Mouse (Mus musculus): ENCODE data around the gene Akap10. TPM values are rescaled to one million over a fixed set of nuclear protein-coding genes. Genes with fewer than 3 reads are reported as not detected.
"Not testable (repeated sequence)": the region's sequence is repeated elsewhere in the genome, so short reads cannot be mapped to it uniquely, and the experiment has no call there.

Akap10 gene
- total RNA-seq, 2 experiments from 2014 or later: 17.2 to 19.8 TPM

- intact Hi-C loops (cut with DNase I): no loop called here
Observed at GRCm38 (mm10) chr11:61937761-61938160, 7.7 kb upstream of the Akap10 start.

GRCm38 (mm10) chr11:61930640-61931586, 861 bp upstream of the Akap10 start:
- intact Hi-C loops (cut with DNase I): no loop called here
- DNase-seq: peak; percentile 24 to 41

More at GRCm38 (mm10) chr11:61937761-61938160, 7.7 kb upstream of the Akap10 start:
- DNase-seq: no peak

GRCm38 (mm10) chr11:61929323-61930097, 542 bp downstream of the Akap10 start:
- intact Hi-C loops (cut with DNase I): loop anchor here (5.0 kb wide), 1 partner anchor 353 kb away; the partner anchor contains the start of genes Ttc19 and Zswim7
- no peak for DNase-seq

- intact Hi-C loops (cut with DNase I): no loop called here
- no peak for DNase-seq
Observed at GRCm38 (mm10) chr11:61923309-61923708, 6.7 kb downstream of the Akap10 start.

- no peak for DNase-seq
- intact Hi-C loops (cut with DNase I): no loop called here
Observed at GRCm38 (mm10) chr11:61919702-61920101, 10.3 kb downstream of the Akap10 start.

GRCm38 (mm10) chr11:61908315-61908714, 21.7 kb downstream of the Akap10 start:
- no peak for DNase-seq
- intact Hi-C loops (cut with DNase I): no loop called here

- peak in 1 of 2 experiments; percentile 6 for DNase-seq
- intact Hi-C loops (cut with DNase I): no loop called here
Observed at GRCm38 (mm10) chr11:61882183-61882582, 47.9 kb downstream of the Akap10 start.

- no peak for DNase-seq
- intact Hi-C loops (cut with DNase I): no loop called here
Observed at GRCm38 (mm10) chr11:61879921-61880320, 50.1 kb downstream of the Akap10 start.

- DNase-seq: no peak
- intact Hi-C loops (cut with DNase I): no loop called here
Observed at GRCm38 (mm10) chr11:61871881-61872280, 58.2 kb downstream of the Akap10 start.

GRCm38 (mm10) chr11:61866856-61867255, 63.2 kb downstream of the Akap10 start:
- no peak for DNase-seq
- intact Hi-C loops (cut with DNase I): no loop called here

- DNase-seq: no peak
Observed at GRCm38 (mm10) chr11:61861781-61862547, 68.1 kb downstream of the Akap10 start.

GRCm38 (mm10) chr11:61859316-61859715, 70.7 kb downstream of the Akap10 start:
- DNase-seq: no peak
- intact Hi-C loops (cut with DNase I): no loop called here

More at GRCm38 (mm10) chr11:61861781-61862547, 68.1 kb downstream of the Akap10 start:
- intact Hi-C loops (cut with DNase I): no loop called here

GRCm38 (mm10) chr11:61855539-61855938, 74.5 kb downstream of the Akap10 start:
- intact Hi-C loops (cut with DNase I): no loop called here
- DNase-seq: no peak

- intact Hi-C loops (cut with DNase I): no loop called here
- DNase-seq: peak; percentile 92 to 93
Observed at GRCm38 (mm10) chr11:61854988-61855411, 75.1 kb downstream of the Akap10 start, which contains the start of gene Ulk2. TSS of gene Ulk2 (minus strand) at chr11:61855073.

- peak; percentile 87 to 91 for DNase-seq
- intact Hi-C loops (cut with DNase I): no loop called here
Observed at GRCm38 (mm10) chr11:61854211-61854987, 75.7 kb downstream of the Akap10 start.

GRCm38 (mm10) chr11:61853659-61854058, 76.4 kb downstream of the Akap10 start:
- intact Hi-C loops (cut with DNase I): no loop called here
- DNase-seq: no peak

- DNase-seq: no peak
- intact Hi-C loops (cut with DNase I): no loop called here
Observed at GRCm38 (mm10) chr11:61852916-61853315, 77.1 kb downstream of the Akap10 start.

- intact Hi-C loops (cut with DNase I): no loop called here
- no peak for DNase-seq
Observed at GRCm38 (mm10) chr11:61851195-61851594, 78.9 kb downstream of the Akap10 start.

- intact Hi-C loops (cut with DNase I); DNase-seq: not testable (repeated sequence)
Observed at GRCm38 (mm10) chr11:61840663-61841062, 89.4 kb downstream of the Akap10 start.

GRCm38 (mm10) chr11:61839940-61840339, 90.1 kb downstream of the Akap10 start:
- intact Hi-C loops (cut with DNase I): no loop called here
- DNase-seq: no peak
